Mouse (Mus musculus): ENCODE measurements around the gene Rapgef1. TPM values are rescaled to one million over a fixed set of nuclear protein-coding genes. Genes with fewer than 3 reads are reported as not detected.

Gene Rapgef1
- polyA plus RNA-seq, 1 experiment, result 65.2 TPM

DNA sequence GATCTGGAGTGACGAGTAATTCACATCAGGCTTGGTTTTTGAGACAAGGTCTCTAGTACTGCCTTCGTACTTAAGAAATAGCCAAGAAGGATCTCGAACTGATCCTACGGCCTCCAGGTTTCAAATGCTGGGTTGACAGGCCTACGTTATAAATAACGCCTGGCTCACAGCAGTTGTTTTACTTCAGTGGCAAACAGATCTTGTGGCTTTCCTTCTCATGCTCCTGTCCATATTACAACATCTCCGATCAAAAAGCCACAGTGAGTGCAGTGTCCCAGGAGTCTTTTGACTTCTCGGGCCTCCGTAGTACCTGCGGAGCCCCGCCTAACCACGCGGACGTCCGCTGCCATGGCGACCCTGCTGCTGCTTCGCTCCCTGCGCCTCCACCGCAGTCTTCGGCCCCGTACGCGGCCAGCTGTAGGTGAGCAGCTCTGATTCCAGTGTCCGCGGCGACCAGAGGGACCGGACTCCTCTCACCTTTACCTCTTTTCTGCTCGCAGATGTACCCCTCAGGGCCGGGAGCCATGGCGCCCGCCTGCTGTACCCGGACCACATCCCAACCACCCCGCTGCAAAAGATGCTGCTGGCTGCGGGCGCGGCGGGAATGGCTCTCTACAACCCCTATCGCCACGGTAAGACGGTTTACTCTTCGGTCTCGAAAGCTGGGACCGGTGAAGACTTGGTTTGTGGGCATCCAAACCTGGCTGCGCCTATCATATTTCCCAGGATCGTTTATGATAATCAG is 168.6 kb downstream of the Rapgef1 start, which contains the start of gene Trub2:
TSS of gene Trub2 (minus strand) at position 566 of the 745 bp plus-strand sequence.
- TF ChIP-seq POLR2A (IDR thresholded peaks at IDR 0.05; ENCODE audit: borderline replicate concordance, extremely low read depth, low read depth, low read length) (peak; percentile 40; the same call in 1 of the 2 replicates), CTCF (IDR thresholded peaks at IDR 0.05; ENCODE audit: insufficient read depth, low read length) (no peak)
- Histone ChIP-seq H3K4me3 (replicated peaks; ENCODE audit: extremely low read depth, low read depth, low read length) (peak within 1 kb of the TSS; percentile 100), H3K4me1 (ENCODE audit: control insufficient read depth, insufficient read depth, low read length) (peaks cover 11% of the 10 kb centered on the region)
- DNase-seq, result peak; percentile 83
- under 1% methylated on average over 45 of the region's 45 CpGs for WGBS

Other genes starting within 250 kb of the Rapgef1 start
- gene Gm13420, start 132.0 kb downstream of the Rapgef1 start, polyA plus RNA-seq (2012; rRNA removed), result 0.11 and 0.42 TPM in 2 replicates
- gene Gm13547, start 139.6 kb downstream of the Rapgef1 start, polyA plus RNA-seq (2012; rRNA removed), result not detected in 2 replicates
- gene Coq4, start 167.8 kb downstream of the Rapgef1 start, polyA plus RNA-seq (2012; rRNA removed), result 40.6 and 44.8 TPM in 2 replicates
- 23.7 and 36.8 TPM in 2 replicates for gene Trub2, start 168.8 kb downstream of the Rapgef1 start, polyA plus RNA-seq (2012; rRNA removed)
- gene Slc27a4, start 182.9 kb downstream of the Rapgef1 start, polyA plus RNA-seq (2012; rRNA removed), result 29.0 and 37.1 TPM in 2 replicates
- 40.1 and 46.6 TPM in 2 replicates for gene Urm1, start 200.4 kb downstream of the Rapgef1 start, polyA plus RNA-seq (2012; rRNA removed)
- gene Cercam, start 249.4 kb downstream of the Rapgef1 start, polyA plus RNA-seq (2012; rRNA removed), result 8.4 and 9.5 TPM in 2 replicates